Mouse (Mus musculus) liver, postnatal 0 days (tissue): ENCODE results near the gene Dcakd. TPM values are rescaled to one million over a fixed set of nuclear protein-coding genes. Genes with fewer than 3 reads are reported as not detected.

ENCODE experiments used
- ATAC-seq: fragments of 200-750 bp; cut with Nextera tagmentation; 2 replicates; pipeline ENCODE4 v1.8.0; 2017; ENCODE audit warnings: mild to moderate bottlenecking, moderate library complexity
- DNase-seq: peaks from one replicate; pipeline ENCODE4 v3.0.0-alpha.2; 2016
- H3K27ac ChIP-seq: fragments of 300-500 bp; sonication (generic); 2 replicates; pipeline ENCODE4 v1.5.1; 2014; ENCODE audit warnings: antibody characterized with exemption, moderate library complexity, mild to moderate bottlenecking, low read depth
- H3K27me3 ChIP-seq: fragments of 300-500 bp; sonication (generic); 2 replicates; pipeline ENCODE4 v1.6.1; 2014; ENCODE audit warnings: low read length, control low read depth, mixed read lengths; ENCODE audit not compliant: insufficient read depth
- H3K36me3 ChIP-seq: fragments of 300-500 bp; sonication (generic); replicated peaks from 2 replicates; pipeline ENCODE4 v1.6.1; 2014; ENCODE audit warnings: mild to moderate bottlenecking, control low read depth, low read length, moderate library complexity, mixed read lengths; ENCODE audit not compliant: insufficient read depth
- H3K4me1 ChIP-seq: fragments of 300-500 bp; sonication (generic); 2 replicates; pipeline ENCODE4 v1.6.1; 2014; ENCODE audit warnings: antibody characterized with exemption, mild to moderate bottlenecking, control low read depth; ENCODE audit not compliant: insufficient read depth
- H3K4me2 ChIP-seq: fragments of 300-500 bp; sonication (generic); 2 replicates; pipeline ENCODE4 v1.6.1; 2014; ENCODE audit warnings: low read depth, mild to moderate bottlenecking, low read length, moderate library complexity, mixed read lengths
- H3K4me3 ChIP-seq: fragments of 300-500 bp; sonication (generic); 2 replicates; pipeline ENCODE4 v1.5.1; 2014; ENCODE audit warnings: low read depth, low read length
- H3K9ac ChIP-seq: fragments of 300-500 bp; sonication (generic); replicated peaks from 2 replicates; pipeline ENCODE4 v1.6.1; 2014; ENCODE audit warnings: mild to moderate bottlenecking, moderate library complexity
- H3K9me3 ChIP-seq: fragments of 300-500 bp; sonication (generic); 2 replicates; pipeline ENCODE4 v1.6.1; 2016; ENCODE audit warnings: mild to moderate bottlenecking, control low read depth, low read length, mixed read lengths
- CTCF ChIP-seq: sonication (generic); IDR thresholded peaks from 2 replicates; pipeline ENCODE4 v1.5.1; 2016; ENCODE audit warnings: antibody characterized with exemption, low read depth
- EP300 ChIP-seq: IDR thresholded peaks from 2 replicates; pipeline ENCODE4 v1.6.1; 2016; ENCODE audit warnings: antibody characterized with exemption, low read depth, mild to moderate bottlenecking
- WGBS: fragments of 180-500 bp; shearing (Covaris S2); extraction: QIAGEN DNeasy Blood & Tissue Kit; methylation state at CpG from one replicate; pipeline ENCODE4 v1.1.7; 2014; ENCODE audit not compliant: insufficient replicate concordance; 5-methylcytosine and 5-hydroxymethylcytosine counted together
- polyA plus RNA-seq: library from polyadenylated mRNA; unstranded; fragments of >200 nt; fragmentation: Nextera tagmentation; extraction: Ambion mirVana; gene quantifications from 2 replicates; pipeline ENCODE4 v1.2.1, GENCODE M21; 2015

Gene Dcakd
- polyA plus RNA-seq, 1 experiment from 2014 or later: 32.5 TPM

- no peak for TF ChIP-seq CTCF
- no peak for TF ChIP-seq EP300
- Histone ChIP-seq H3K4me2 (no peak overlapping the region), H3K36me3 (0 out of 2 replicates have a peak, but pooled peaks cover 10% of the 10 kb centered on the region), H3K27ac (no peak overlapping the region), H3K4me3 (no peak overlapping the region), H3K9me3 (no peaks in the 10 kb centered on the region), H3K4me1 (peaks cover 8% of the 10 kb centered on the region; the same call in 1 of the 2 replicates), H3K9ac (no peak overlapping the region), H3K27me3 (no peaks in the 10 kb centered on the region)
- WGBS: 72% methylated on average over 8 of the region's 8 CpGs
- ATAC-seq (no peak), DNase-seq (no peak)
Measured at GRCm38 (mm10) chr11:103036881-103037465, 8.8 kb upstream of the Dcakd start.

- Histone ChIP-seq H3K27ac (no peak overlapping the region), H3K27me3 (no peaks in the 10 kb centered on the region), H3K4me1 (peaks cover 15% of the 10 kb centered on the region), H3K4me2 (no peak overlapping the region), H3K36me3 (0 out of 2 replicates have a peak, but pooled peaks cover 10% of the 10 kb centered on the region), H3K9ac (no peak overlapping the region), H3K4me3 (no peak overlapping the region), H3K9me3 (no peaks in the 10 kb centered on the region)
- DNase-seq: no peak
- TF ChIP-seq CTCF (no peak), EP300 (no peak)
- no peak for ATAC-seq
- 71% methylated on average over 6 of the region's 6 CpGs for WGBS
Measured at GRCm38 (mm10) chr11:103035007-103035406, 6.9 kb upstream of the Dcakd start.

GRCm38 (mm10) chr11:103033030-103033429 is 4.9 kb upstream of the Dcakd start:
- H3K9me3 ChIP-seq: no peaks in the 10 kb centered on the region
- H3K9ac ChIP-seq: no peak overlapping the region
- no peak overlapping the region for H3K4me3 ChIP-seq
- peaks cover 24% of the 10 kb centered on the region for H3K4me1 ChIP-seq
- H3K4me2 ChIP-seq: no peak overlapping the region
- DNase-seq: no peak
- no peaks in the 10 kb centered on the region for H3K27me3 ChIP-seq
- no peak overlapping the region for H3K27ac ChIP-seq
- WGBS: 82% methylated on average over 3 of the region's 3 CpGs
- H3K36me3 ChIP-seq: 0 out of 2 replicates have a peak, but pooled peaks cover 7% of the 10 kb centered on the region
- no peak for TF ChIP-seq EP300
- no peak for TF ChIP-seq CTCF
- no peak for ATAC-seq

GRCm38 (mm10) chr11:103027570-103028175 is 460 bp downstream of the Dcakd start:
- TF ChIP-seq CTCF (no peak), EP300 (no peak)
- Histone ChIP-seq H3K27me3 (no peaks in the 10 kb centered on the region), H3K4me2 (peak overlapping the region; percentile 73), H3K36me3 (peaks cover 14% of the 10 kb centered on the region; the same call in 1 of the 2 replicates), H3K9ac (peak overlapping the region; percentile 84), H3K4me3 (peak overlapping the region; percentile 74), H3K27ac (peak overlapping the region; percentile 96), H3K4me1 (peaks cover 36% of the 10 kb centered on the region), H3K9me3 (no peaks in the 10 kb centered on the region)
- 5% methylated on average over 8 of the region's 8 CpGs for WGBS
- peak; percentile 12 for ATAC-seq
- no peak for DNase-seq

GRCm38 (mm10) chr11:103026901-103027300 is 1.2 kb downstream of the Dcakd start:
- Histone ChIP-seq H3K4me1 (peaks cover 33% of the 10 kb centered on the region), H3K27me3 (no peaks in the 10 kb centered on the region), H3K4me3 (peak overlapping the region; percentile 74), H3K4me2 (peak overlapping the region; percentile 73), H3K9ac (peak overlapping the region; percentile 84), H3K27ac (peak overlapping the region; percentile 96), H3K36me3 (peaks cover 14% of the 10 kb centered on the region; the same call in 1 of the 2 replicates), H3K9me3 (no peaks in the 10 kb centered on the region)
- DNase-seq: no peak
- no peak for TF ChIP-seq CTCF
- no peak for TF ChIP-seq EP300
- WGBS: 50% methylated on average over 3 of the region's 3 CpGs
- ATAC-seq: no peak

GRCm38 (mm10) chr11:103023974-103024373 is 4.2 kb downstream of the Dcakd start:
- no peak overlapping the region for H3K4me3 ChIP-seq
- peaks cover 16% of the 10 kb centered on the region for H3K36me3 ChIP-seq
- no peak for TF ChIP-seq CTCF
- no peak for TF ChIP-seq EP300
- DNase-seq (no peak), ATAC-seq (no peak)
- H3K27ac ChIP-seq: no peak overlapping the region
- 83% methylated on average over 3 of the region's 3 CpGs for WGBS
- no peak overlapping the region for H3K9ac ChIP-seq
- H3K27me3 ChIP-seq: no peaks in the 10 kb centered on the region
- H3K9me3 ChIP-seq: no peaks in the 10 kb centered on the region
- no peak overlapping the region for H3K4me2 ChIP-seq
- H3K4me1 ChIP-seq: peaks cover 18% of the 10 kb centered on the region
